Mouse (Mus musculus) heart, embryonic 10.5 days (tissue): ENCODE data around the gene Slc8a3. TPM values are rescaled to one million over a fixed set of nuclear protein-coding genes. Genes with fewer than 3 reads are reported as not detected.

Experiments used
- DNase-seq: peaks from one replicate; pipeline ENCODE4 v3.0.0-alpha.2; 2017; ENCODE audit warnings: low spot score
- H3K27ac ChIP-seq: fragments of 300-500 bp; sonication (generic); 2 replicates; pipeline ENCODE4 v1.5.1; 2016; ENCODE audit warnings: mild to moderate bottlenecking
- H3K27me3 ChIP-seq: fragments of 300-500 bp; sonication (generic); 2 replicates; pipeline ENCODE4 v1.6.1; 2016; ENCODE audit warnings: mild to moderate bottlenecking; ENCODE audit not compliant: poor library complexity, insufficient read depth, severe bottlenecking
- H3K36me3 ChIP-seq: fragments of 300-500 bp; sonication (generic); 2 replicates; pipeline ENCODE4 v1.6.1; 2016; ENCODE audit warnings: mild to moderate bottlenecking, moderate library complexity
- H3K4me1 ChIP-seq: fragments of 300-500 bp; sonication (generic); 2 replicates; pipeline ENCODE4 v1.6.1; 2016; ENCODE audit warnings: mild to moderate bottlenecking
- H3K4me3 ChIP-seq: fragments of 300-500 bp; sonication (generic); 2 replicates; pipeline ENCODE4 v1.5.1; 2016; ENCODE audit warnings: mild to moderate bottlenecking, moderate library complexity
- H3K9me3 ChIP-seq: fragments of 300-500 bp; sonication (generic); 2 replicates; pipeline ENCODE4 v1.6.1; 2016; ENCODE audit warnings: mild to moderate bottlenecking, moderate library complexity
- WGBS: fragments of 180-500 bp; shearing (Covaris S2); methylation state at CpG from one replicate; pipeline ENCODE4 v1.1.7; 2016; 5-methylcytosine and 5-hydroxymethylcytosine counted together
- polyA plus RNA-seq: library from polyadenylated mRNA; unstranded; fragments of >200 nt; fragmentation: Nextera tagmentation; extraction: Ambion mirVana; gene quantifications from 2 replicates; pipeline ENCODE4 v1.2.1, GENCODE M21; 2016

Gene Slc8a3
- polyA plus RNA-seq, 1 experiment from 2014 or later = 0.48 TPM

DNA sequence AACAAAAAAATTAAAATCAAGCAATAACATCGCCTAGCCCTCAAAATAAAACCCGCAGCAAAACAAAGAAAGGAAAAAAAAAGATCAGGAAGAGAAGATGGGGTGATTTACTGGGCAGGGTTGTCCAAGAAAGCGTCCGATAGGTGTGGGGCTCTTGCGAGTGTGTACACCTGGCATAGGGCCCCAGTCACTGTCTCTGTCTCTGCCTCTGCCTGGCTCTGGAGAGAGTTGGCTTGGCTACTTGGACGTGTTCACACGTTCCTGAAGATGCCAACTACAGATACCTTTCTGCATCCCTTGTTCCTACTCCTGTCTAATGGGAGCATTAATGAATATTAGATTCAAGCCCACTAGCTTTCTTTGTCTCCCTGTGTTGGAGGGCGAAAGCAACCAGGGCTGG is 166.4 kb downstream of the Slc8a3 start:
- DNase-seq = no peak
- Histone ChIP-seq H3K27ac (no peak overlapping the region), H3K9me3 (no peaks in the 10 kb centered on the region), H3K4me1 (no peaks in the 10 kb centered on the region; the same call in 1 of the 2 replicates), H3K4me3 (no peak overlapping the region), H3K27me3 (peaks cover 5% of the 10 kb centered on the region; the same call in 1 of the 2 replicates), H3K36me3 (no peaks in the 10 kb centered on the region)
- 88% methylated on average over 8 of the region's 8 CpGs for WGBS

DNA sequence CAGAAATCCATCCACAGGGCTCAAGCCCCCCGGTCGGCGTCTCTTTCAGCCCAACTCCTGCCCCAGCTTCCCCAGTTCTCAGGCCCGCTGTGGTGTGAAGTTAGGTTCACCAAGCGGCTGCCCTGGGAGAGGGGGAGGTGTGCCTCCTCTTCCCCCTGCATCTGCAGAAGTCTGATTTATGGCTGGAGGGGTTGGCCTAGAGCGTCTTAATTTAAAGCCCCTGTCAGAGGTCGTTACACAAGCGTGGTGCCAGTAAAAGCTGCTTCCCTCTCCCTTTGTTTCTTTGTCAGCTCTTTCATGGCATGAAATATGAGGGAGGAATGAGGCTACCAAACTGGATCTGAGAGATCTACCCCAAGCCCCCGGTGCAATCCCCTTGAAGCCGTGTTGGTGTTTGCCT is 166.9 kb downstream of the Slc8a3 start:
- no peaks in the 10 kb centered on the region; the same call in 1 of the 2 replicates for H3K4me1 ChIP-seq
- no peak for DNase-seq
- H3K36me3 ChIP-seq = no peaks in the 10 kb centered on the region
- H3K27me3 ChIP-seq = peaks cover 5% of the 10 kb centered on the region; the same call in 1 of the 2 replicates
- WGBS = 64% methylated on average over 10 of the region's 10 CpGs
- no peak overlapping the region for H3K4me3 ChIP-seq
- H3K27ac ChIP-seq = no peak overlapping the region
- no peaks in the 10 kb centered on the region for H3K9me3 ChIP-seq

DNA sequence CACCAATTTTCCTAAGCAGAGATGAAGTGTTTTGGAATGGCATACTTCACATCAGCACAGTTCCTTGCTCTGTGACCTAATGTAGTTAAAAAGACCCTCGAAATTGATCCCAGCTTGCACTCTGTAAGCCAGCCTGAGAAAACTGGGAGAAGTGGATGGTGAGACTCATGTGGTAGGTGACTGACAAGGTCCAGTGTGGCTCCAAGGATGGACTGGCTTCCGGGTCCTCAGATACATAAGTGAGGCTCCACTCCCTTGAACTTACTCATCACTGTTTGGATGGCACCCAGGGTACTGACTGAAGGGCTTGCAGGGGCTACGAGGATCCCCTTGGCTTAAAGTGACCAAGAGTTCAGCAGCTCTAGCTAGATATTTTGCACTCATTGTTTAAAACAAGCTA is 169.4 kb downstream of the Slc8a3 start:
- H3K27ac ChIP-seq = no peak overlapping the region
- H3K27me3 ChIP-seq = peaks cover 5% of the 10 kb centered on the region; the same call in 1 of the 2 replicates
- no peaks in the 10 kb centered on the region for H3K36me3 ChIP-seq
- DNase-seq = no peak
- H3K4me1 ChIP-seq = no peaks in the 10 kb centered on the region; the same call in 1 of the 2 replicates
- no peaks in the 10 kb centered on the region for H3K9me3 ChIP-seq
- no peak overlapping the region for H3K4me3 ChIP-seq
- 80% methylated on average over 3 of the region's 3 CpGs for WGBS

DNA sequence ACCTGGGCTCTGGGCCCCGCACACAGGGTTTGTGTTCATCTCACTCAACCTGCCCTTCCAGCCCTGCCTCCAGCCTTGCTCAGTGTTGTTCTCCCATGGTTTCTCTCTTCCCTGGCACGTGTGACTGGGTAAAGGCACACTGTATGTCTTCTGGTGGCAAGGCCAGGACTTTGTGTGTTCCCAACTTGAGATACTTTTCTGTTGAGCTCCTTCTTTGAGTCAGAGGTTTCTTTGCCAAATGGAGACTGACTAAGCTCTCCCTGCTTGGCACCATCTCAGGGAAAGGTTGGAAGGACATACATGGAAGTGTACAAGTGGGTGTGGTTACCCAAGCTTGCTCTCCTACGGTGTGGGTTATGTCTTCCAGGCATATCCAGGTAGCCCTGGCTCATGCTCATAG is 169.8 kb downstream of the Slc8a3 start:
- WGBS = 71% methylated on average over 3 of the region's 3 CpGs
- DNase-seq = no peak

DNA sequence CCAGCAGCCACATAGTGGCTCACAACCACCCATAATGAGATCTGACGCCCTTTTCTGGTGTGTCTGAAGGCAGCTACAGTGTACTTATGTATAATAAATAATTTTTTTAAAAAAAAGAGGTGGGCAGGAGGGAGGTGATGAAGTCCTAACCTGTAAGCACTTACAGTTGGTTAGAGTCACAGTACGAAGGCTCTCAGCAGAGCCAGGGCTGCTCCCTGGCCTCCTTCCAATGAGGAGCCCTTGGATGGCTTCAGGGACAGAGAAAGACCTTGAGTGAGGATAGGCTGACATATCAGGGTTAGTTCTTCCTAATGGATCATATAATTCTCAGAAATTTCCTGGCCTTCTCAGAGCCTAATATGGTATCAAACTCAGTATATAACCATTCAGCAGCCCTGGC is 171.7 kb downstream of the Slc8a3 start:
- H3K4me1 ChIP-seq = no peaks in the 10 kb centered on the region
- DNase-seq = no peak
- no peak overlapping the region for H3K27ac ChIP-seq
- H3K9me3 ChIP-seq = no peaks in the 10 kb centered on the region
- no peak overlapping the region for H3K4me3 ChIP-seq
- peaks cover 5% of the 10 kb centered on the region; the same call in 1 of the 2 replicates for H3K27me3 ChIP-seq
- 85% methylated on average over 2 of the region's 2 CpGs for WGBS
- no peaks in the 10 kb centered on the region for H3K36me3 ChIP-seq

More for the DNA sequence above, 169.8 kb downstream of the Slc8a3 start:
- H3K4me1 ChIP-seq = no peaks in the 10 kb centered on the region; the same call in 1 of the 2 replicates
- no peaks in the 10 kb centered on the region for H3K9me3 ChIP-seq
- H3K27me3 ChIP-seq = peaks cover 5% of the 10 kb centered on the region; the same call in 1 of the 2 replicates
- no peaks in the 10 kb centered on the region for H3K36me3 ChIP-seq
- H3K4me3 ChIP-seq = no peak overlapping the region
- H3K27ac ChIP-seq = no peak overlapping the region

- DNase-seq = no peak
- 60% methylated on average over 5 of the region's 5 CpGs for WGBS
- no peak overlapping the region for H3K27ac ChIP-seq
- no peaks in the 10 kb centered on the region for H3K9me3 ChIP-seq
- no peaks in the 10 kb centered on the region for H3K4me1 ChIP-seq
- H3K27me3 ChIP-seq = peaks cover 5% of the 10 kb centered on the region; the same call in 1 of the 2 replicates
- H3K4me3 ChIP-seq = no peak overlapping the region
- H3K36me3 ChIP-seq = no peaks in the 10 kb centered on the region
These were observed 172.1 kb downstream of the Slc8a3 start for GRCm38 (mm10) chr12:81160831-81161230.

DNA sequence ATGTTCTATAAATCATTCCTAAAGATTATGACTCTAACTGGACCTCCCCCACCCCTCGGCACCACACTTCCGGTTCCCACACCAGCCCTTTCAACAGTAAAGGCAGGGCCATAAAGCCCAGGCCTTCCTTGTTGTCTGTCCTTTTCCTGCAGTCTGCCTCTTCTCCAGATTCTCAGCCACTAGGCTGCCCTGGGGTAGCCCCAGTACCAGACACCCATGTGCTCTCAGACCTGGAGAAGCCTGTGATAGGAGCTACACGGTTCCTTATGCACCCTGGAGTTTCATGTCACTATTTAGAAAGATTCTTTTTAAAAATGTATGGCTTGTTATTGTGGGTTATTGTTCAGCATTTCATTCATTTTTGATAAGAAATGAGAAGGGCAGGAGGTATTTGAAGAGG is 172.6 kb downstream of the Slc8a3 start:
- Histone ChIP-seq H3K27me3 (peaks cover 5% of the 10 kb centered on the region; the same call in 1 of the 2 replicates), H3K4me3 (no peak overlapping the region), H3K4me1 (no peaks in the 10 kb centered on the region), H3K9me3 (no peaks in the 10 kb centered on the region), H3K27ac (no peak overlapping the region), H3K36me3 (no peaks in the 10 kb centered on the region)
- WGBS = 73% methylated on average over 3 of the region's 3 CpGs
- DNase-seq = no peak

- Histone ChIP-seq H3K36me3 (no peaks in the 10 kb centered on the region), H3K4me1 (no peaks in the 10 kb centered on the region), H3K9me3 (no peaks in the 10 kb centered on the region), H3K27ac (no peak overlapping the region), H3K4me3 (no peak overlapping the region), H3K27me3 (peaks cover 5% of the 10 kb centered on the region; the same call in 1 of the 2 replicates)
- 80% methylated on average over 2 of the region's 2 CpGs for WGBS
- no peak for DNase-seq
These were observed 173.0 kb downstream of the Slc8a3 start for GRCm38 (mm10) chr12:81159947-81160346.

DNA sequence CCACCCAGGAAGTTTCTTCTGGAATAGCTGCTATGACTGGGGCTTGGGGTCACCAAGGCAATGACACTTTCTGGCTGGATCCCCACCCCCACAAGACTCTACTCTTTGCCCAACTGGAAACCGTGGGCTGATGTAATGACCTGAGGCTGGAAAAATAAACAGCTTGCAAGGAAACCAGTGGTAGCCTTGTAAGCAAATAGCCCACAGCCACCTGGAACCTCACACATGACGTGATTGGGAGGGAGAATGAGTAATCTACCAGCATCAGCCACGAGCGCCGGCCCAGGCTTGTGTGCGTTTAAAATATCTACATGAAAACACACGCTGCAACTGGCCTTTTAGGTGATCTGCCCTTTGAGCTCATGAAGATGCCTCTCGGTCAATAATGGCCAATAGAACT is 176.1 kb downstream of the Slc8a3 start:
- no peak overlapping the region for H3K4me3 ChIP-seq
- H3K4me1 ChIP-seq = no peaks in the 10 kb centered on the region
- no peaks in the 10 kb centered on the region for H3K27me3 ChIP-seq
- H3K27ac ChIP-seq = no peak overlapping the region
- no peak for DNase-seq
- WGBS = 74% methylated on average over 8 of the region's 8 CpGs
- H3K36me3 ChIP-seq = no peaks in the 10 kb centered on the region
- no peaks in the 10 kb centered on the region for H3K9me3 ChIP-seq

GRCm38 (mm10) chr12:81155675-81156074 is 177.3 kb downstream of the Slc8a3 start:
- DNase-seq = no peak
- Histone ChIP-seq H3K27me3 (no peaks in the 10 kb centered on the region), H3K4me3 (no peak overlapping the region), H3K27ac (no peak overlapping the region), H3K4me1 (no peaks in the 10 kb centered on the region), H3K9me3 (no peaks in the 10 kb centered on the region), H3K36me3 (no peaks in the 10 kb centered on the region)
- 72% methylated on average over 6 of the region's 6 CpGs for WGBS

DNA sequence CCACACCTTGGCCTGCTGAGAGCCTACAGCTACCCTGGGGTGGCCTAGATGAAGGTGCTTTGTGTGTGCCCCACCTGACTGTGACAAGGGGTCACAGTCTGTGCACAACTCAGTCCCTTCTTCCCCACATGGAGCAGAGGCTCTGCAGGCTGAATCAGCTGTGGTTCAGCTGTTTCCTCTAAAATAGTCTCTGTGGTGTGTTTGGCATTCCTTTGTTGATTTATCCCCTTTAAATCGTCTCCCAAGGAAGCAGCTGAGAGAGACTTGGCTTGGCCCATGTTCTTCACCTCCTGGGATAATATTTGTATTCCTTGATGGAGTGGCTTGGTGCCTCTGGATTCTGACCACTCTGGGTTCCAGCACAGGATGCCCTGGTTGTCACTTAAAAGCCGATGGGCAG is 180.9 kb downstream of the Slc8a3 start:
- 66% methylated on average over 2 of the region's 2 CpGs for WGBS
- Histone ChIP-seq H3K36me3 (no peaks in the 10 kb centered on the region), H3K9me3 (no peaks in the 10 kb centered on the region), H3K4me1 (peaks cover 6% of the 10 kb centered on the region; the same call in 1 of the 2 replicates), H3K27ac (no peak overlapping the region), H3K27me3 (no peaks in the 10 kb centered on the region), H3K4me3 (no peak overlapping the region)
- no peak for DNase-seq

DNA sequence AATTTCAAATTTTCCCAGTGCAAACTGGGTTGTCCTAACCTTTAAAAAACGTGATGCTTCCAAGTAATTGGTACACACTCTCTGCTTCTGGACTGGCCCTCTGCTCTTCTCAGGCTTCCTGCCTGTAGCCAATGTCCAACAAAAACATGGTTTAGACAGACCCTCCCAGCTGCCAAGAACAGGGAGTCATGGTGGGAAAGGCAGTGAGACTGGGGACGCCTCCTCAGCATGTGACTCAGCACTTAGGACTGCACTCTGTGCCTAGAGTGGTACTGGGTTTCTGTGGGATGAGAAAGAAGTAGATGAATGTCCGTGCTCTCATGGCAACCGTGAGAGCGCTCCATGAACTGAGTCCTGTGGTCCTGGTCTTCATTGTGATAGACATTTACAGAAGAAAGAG is 182.1 kb downstream of the Slc8a3 start:
- Histone ChIP-seq H3K9me3 (no peaks in the 10 kb centered on the region), H3K4me1 (peaks cover 9% of the 10 kb centered on the region), H3K27ac (no peak overlapping the region), H3K36me3 (no peaks in the 10 kb centered on the region), H3K27me3 (no peaks in the 10 kb centered on the region), H3K4me3 (no peak overlapping the region)
- no peak for DNase-seq
- WGBS = 74% methylated on average over 5 of the region's 5 CpGs

DNA sequence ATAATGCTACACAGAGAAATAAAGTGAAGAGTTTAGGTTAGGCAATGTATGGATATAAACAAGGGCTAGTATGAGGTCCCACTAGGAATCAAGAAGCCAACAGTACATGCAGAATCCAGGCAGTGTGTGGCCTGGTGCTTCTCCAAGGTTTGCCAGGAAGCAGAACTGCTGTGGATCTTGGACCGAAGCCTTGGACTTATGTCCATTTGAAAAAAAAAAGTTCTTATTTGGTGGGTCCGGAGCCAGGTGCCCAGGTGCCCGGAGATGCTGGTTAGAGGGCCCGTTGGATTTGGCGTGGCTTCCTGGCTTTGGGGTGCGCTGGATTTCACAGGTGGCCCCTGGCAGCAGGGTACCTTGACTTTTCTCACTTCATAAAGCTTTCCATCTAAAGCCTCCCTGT is 185.0 kb downstream of the Slc8a3 start:
- H3K27me3 ChIP-seq = no peaks in the 10 kb centered on the region
- no peaks in the 10 kb centered on the region for H3K9me3 ChIP-seq
- 89% methylated on average over 6 of the region's 6 CpGs for WGBS
- no peak overlapping the region for H3K4me3 ChIP-seq
- H3K4me1 ChIP-seq = peaks cover 16% of the 10 kb centered on the region
- no peaks in the 10 kb centered on the region for H3K36me3 ChIP-seq
- DNase-seq = no peak
- H3K27ac ChIP-seq = no peak overlapping the region
